Mouse (Mus musculus) heart, embryonic 10.5 days (tissue): ENCODE results near the gene Gm10283. TPM values are rescaled to one million over a fixed set of nuclear protein-coding genes. Genes with fewer than 3 reads are reported as not detected.

ENCODE experiments used
- DNase-seq: peaks from one replicate; pipeline ENCODE4 v3.0.0-alpha.2; 2017; ENCODE audit warnings: low spot score
- H3K27ac ChIP-seq: fragments of 300-500 bp; sonication (generic); 2 replicates; pipeline ENCODE4 v1.5.1; 2016; ENCODE audit warnings: mild to moderate bottlenecking
- H3K27me3 ChIP-seq: fragments of 300-500 bp; sonication (generic); 2 replicates; pipeline ENCODE4 v1.6.1; 2016; ENCODE audit warnings: mild to moderate bottlenecking; ENCODE audit not compliant: poor library complexity, insufficient read depth, severe bottlenecking
- H3K36me3 ChIP-seq: fragments of 300-500 bp; sonication (generic); 2 replicates; pipeline ENCODE4 v1.6.1; 2016; ENCODE audit warnings: mild to moderate bottlenecking, moderate library complexity
- H3K4me1 ChIP-seq: fragments of 300-500 bp; sonication (generic); 2 replicates; pipeline ENCODE4 v1.6.1; 2016; ENCODE audit warnings: mild to moderate bottlenecking
- H3K4me3 ChIP-seq: fragments of 300-500 bp; sonication (generic); 2 replicates; pipeline ENCODE4 v1.5.1; 2016; ENCODE audit warnings: mild to moderate bottlenecking, moderate library complexity
- H3K9me3 ChIP-seq: fragments of 300-500 bp; sonication (generic); 2 replicates; pipeline ENCODE4 v1.6.1; 2016; ENCODE audit warnings: mild to moderate bottlenecking, moderate library complexity
- WGBS: fragments of 180-500 bp; shearing (Covaris S2); methylation state at CpG from one replicate; pipeline ENCODE4 v1.1.7; 2016; 5-methylcytosine and 5-hydroxymethylcytosine counted together
- polyA plus RNA-seq: library from polyadenylated mRNA; unstranded; fragments of >200 nt; fragmentation: Nextera tagmentation; extraction: Ambion mirVana; gene quantifications from 2 replicates; pipeline ENCODE4 v1.2.1, GENCODE M21; 2016

Gm10283 gene
- polyA plus RNA-seq, 1 experiment from 2014 or later: not detected

DNA sequence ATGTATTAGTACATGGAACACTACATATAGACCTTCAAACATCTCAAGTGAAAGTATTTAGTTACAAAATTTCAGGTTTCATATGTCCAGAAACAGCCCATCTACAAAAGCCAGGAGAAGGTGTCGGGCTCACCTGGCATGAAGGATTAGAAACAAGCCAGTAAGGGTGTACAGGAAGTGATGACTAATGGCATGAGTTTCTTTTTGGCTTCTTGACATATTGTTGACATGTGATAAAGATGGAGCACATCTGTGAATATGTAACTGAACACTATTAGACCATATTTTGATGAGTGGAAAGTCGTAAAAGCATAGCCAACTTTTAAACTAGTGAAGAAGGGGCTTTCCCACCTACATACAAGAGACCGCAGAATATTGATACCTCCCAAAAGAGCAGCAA, 66.1 kb downstream of the Gm10283 start:
- no peak overlapping the region for H3K27ac ChIP-seq
- H3K36me3 ChIP-seq: no peaks in the 10 kb centered on the region
- H3K4me1 ChIP-seq: no peaks in the 10 kb centered on the region
- no peak overlapping the region for H3K4me3 ChIP-seq
- 86% methylated on average over 3 of the region's 3 CpGs for WGBS
- no peak for DNase-seq
- H3K9me3 ChIP-seq: no peaks in the 10 kb centered on the region
- no peaks in the 10 kb centered on the region for H3K27me3 ChIP-seq

DNA sequence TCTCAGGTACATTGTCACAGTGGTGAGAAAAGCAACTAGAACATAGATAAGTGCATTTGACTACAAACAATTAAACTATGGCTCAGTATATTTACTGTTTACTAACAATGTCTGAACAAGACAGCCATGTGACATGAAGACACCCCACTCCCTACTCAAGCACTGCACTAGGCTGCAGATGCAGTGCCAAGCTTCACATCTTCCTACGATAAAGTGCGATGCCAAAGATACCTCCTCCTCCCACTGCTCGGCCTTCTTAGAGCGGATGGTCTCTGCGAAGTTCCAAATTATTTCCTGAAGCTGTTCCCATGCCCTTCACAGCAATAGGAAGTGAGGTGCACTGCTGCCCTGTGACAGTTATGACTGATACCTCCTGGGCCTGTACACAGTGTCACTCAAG, 70.3 kb downstream of the Gm10283 start:
- Histone ChIP-seq H3K27me3 (no peaks in the 10 kb centered on the region), H3K4me1 (no peaks in the 10 kb centered on the region), H3K4me3 (no peak overlapping the region), H3K27ac (no peak overlapping the region), H3K9me3 (no peaks in the 10 kb centered on the region), H3K36me3 (no peaks in the 10 kb centered on the region)
- 88% methylated on average over 5 of the region's 5 CpGs for WGBS
- DNase-seq: no peak

DNA sequence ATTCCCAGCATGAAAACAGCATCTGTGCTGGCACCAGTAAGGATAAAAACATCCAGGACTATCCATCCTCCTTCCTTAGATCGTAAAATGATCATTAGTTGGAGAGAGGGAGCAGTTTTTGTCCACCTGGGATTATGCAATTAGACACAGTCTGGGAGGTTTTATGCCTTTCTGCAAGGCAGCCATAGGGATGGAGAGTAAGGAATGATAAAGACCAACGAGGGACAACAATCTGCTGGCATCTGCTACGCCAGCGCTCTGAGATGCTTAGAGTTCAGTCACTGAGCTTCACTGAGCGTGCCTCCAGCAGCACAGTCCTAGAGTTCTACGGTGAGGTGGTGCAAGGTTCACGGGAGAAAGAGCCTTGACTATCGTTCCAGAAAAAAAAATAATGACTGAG, 96.6 kb downstream of the Gm10283 start:
- Histone ChIP-seq H3K36me3 (no peaks in the 10 kb centered on the region), H3K27me3 (no peaks in the 10 kb centered on the region), H3K27ac (no peak overlapping the region), H3K4me3 (no peak overlapping the region), H3K9me3 (no peaks in the 10 kb centered on the region), H3K4me1 (peaks cover 14% of the 10 kb centered on the region; the same call in 1 of the 2 replicates)
- DNase-seq: no peak
- WGBS: 58% methylated on average over 8 of the region's 8 CpGs

DNA sequence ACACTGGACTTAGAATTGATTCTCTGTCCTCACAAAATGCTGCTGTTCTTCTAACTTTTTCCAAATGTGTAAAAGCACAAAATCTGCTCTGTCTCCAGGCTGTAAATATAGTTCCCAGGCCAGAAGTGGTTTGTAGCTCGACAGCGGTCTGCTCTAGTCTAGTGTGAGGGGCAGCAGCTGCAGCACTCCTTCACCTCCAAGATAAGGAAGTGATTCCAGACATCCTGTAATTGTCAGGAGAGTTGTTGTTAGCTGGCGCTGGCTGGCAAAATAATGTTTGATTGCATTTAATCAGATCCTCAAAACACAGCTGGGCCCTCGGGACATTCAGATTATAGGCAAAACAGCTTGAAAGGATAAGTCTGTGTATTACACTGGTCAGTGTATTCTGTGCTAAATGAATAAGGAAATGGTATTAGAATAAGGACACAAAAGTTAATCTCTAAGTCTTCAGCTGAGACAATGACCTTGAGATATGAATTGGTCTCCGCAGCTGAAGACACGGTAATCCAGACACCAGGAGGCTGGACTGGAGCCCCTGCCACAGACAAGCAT, 97.9 kb downstream of the Gm10283 start:
- Histone ChIP-seq H3K4me1 (peaks cover 14% of the 10 kb centered on the region; the same call in 1 of the 2 replicates), H3K27me3 (no peaks in the 10 kb centered on the region), H3K9me3 (no peaks in the 10 kb centered on the region), H3K4me3 (no peak overlapping the region), H3K36me3 (no peaks in the 10 kb centered on the region), H3K27ac (0 out of 2 replicates have a peak overlapping the region, but pooled peaks have one; percentile 16)
- DNase-seq: peak; percentile 74
- WGBS: 25% methylated on average over 6 of the region's 6 CpGs

DNA sequence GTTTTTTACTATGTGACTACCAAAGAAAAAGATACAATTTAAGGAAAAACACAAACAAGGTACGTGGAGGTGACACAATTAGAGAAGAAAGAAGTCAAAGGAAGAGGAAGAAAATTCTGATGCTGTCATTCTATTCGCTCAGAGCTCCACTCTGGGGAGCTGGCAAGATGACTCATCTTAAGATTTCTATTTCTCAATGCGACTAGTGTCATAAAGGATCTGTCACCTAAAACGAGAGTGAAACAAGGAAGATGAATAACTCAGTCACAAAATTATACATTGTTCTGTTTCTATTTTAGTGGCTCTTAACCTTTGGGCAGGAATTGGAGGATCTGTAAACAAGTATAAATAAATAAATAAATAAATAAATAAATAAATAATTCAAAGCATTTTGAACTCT, 109.3 kb downstream of the Gm10283 start:
- no peak for DNase-seq
- 79% methylated on average over 4 of the region's 4 CpGs for WGBS
- no peaks in the 10 kb centered on the region for H3K36me3 ChIP-seq
- H3K9me3 ChIP-seq: no peaks in the 10 kb centered on the region
- no peak overlapping the region for H3K4me3 ChIP-seq
- no peaks in the 10 kb centered on the region for H3K4me1 ChIP-seq
- no peaks in the 10 kb centered on the region for H3K27me3 ChIP-seq
- H3K27ac ChIP-seq: no peak overlapping the region

DNA sequence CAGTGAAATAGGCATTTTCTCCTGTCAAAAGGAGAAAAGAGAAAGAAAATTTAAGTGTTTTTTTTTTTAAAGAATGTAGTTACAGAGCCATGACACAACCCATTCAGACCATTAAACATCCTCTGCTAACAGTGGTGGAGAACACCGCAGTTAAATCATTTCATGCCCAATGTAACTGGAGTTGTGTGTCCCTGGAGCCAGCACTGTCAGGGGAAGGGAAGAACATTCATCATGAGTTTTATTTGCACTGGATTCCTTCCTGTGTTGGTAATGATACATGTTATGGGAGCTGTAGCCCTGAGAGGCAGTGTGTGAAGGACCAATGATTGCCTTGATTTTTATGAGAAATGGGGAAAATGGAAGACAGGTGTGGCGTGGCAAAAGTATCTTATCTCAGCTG, 116.4 kb downstream of the Gm10283 start:
- Histone ChIP-seq H3K27ac (no peak overlapping the region), H3K4me1 (no peaks in the 10 kb centered on the region), H3K4me3 (no peak overlapping the region), H3K27me3 (no peaks in the 10 kb centered on the region), H3K36me3 (no peaks in the 10 kb centered on the region), H3K9me3 (no peaks in the 10 kb centered on the region)
- 85% methylated on average over 2 of the region's 2 CpGs for WGBS
- DNase-seq: no peak

Other genes with a start within 250 kb of the Gm10283 start
- 0.37 and 1.4 TPM in 2 replicates for gene Aadat, start 2.7 kb upstream of the Gm10283 start, polyA plus RNA-seq
- 1.1 and 1.2 TPM in 2 replicates for gene Mfap3l, start 129.6 kb upstream of the Gm10283 start, polyA plus RNA-seq